31 mouse cellular contexts compared by ENCODE assay signal in the genomic region with DNA sequence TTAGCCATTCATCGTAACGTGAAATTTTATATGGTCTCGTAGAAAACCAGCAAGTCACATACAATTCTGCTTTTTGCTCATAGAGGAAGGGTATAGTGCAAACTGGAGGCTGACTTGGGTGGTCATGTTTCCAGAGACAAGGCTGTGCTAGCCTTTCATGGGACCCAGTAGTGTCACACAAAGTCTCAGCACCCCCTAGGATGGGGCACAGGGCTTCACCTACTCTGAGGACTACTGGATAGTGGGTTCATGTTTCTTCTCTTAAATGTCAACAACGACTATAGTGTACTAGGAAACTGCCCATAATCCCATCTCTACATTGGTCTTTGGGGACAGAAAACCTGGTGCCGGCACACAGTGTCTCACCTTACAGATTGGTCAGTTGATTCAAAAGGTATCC.
"Had no signal": no experiment of that assay in that cellular context is flagged by ENCODE, and none has a peak within 500 bp of the region (broad histone marks: within the 10 kb centered on the region; RNA-seq: fewer than 3 reads in every experiment).

No protein-coding gene starts in this region.

- H3K4me1 ChIP-seq: limb, embryonic 15.5 days; liver, embryonic 12.5 days; liver, embryonic 13.5 days; liver, embryonic 15.5 days; lung, embryonic 15.5 days; megakaryocyte, embryonic 14.5 days; midbrain, embryonic 10.5 days; midbrain, embryonic 15.5 days; neural tube, embryonic 12.5 days had no signal

- H3K9ac ChIP-seq: limb, embryonic 13.5 days; limb, embryonic 15.5 days; liver, embryonic 12.5 days; liver, embryonic 13.5 days; liver, embryonic 14.5 days; liver, embryonic 15.5 days; liver, postnatal 0 days; lung, embryonic 14.5 days; lung, embryonic 15.5 days; midbrain, embryonic 12.5 days; midbrain, embryonic 13.5 days; midbrain, embryonic 15.5 days; neural tube, embryonic 12.5 days had no signal

- H3K9me3 ChIP-seq: limb, embryonic 13.5 days; limb, embryonic 15.5 days; liver, embryonic 12.5 days; liver, embryonic 13.5 days; liver, embryonic 15.5 days; lung, embryonic 15.5 days; midbrain, embryonic 10.5 days; midbrain, embryonic 12.5 days; midbrain, embryonic 13.5 days; midbrain, embryonic 15.5 days; neural tube, embryonic 12.5 days had no signal

- H3K27ac ChIP-seq: left cerebral cortex, adult 2 months; limb, embryonic 13.5 days; limb, embryonic 15.5 days; liver, embryonic 12.5 days; liver, embryonic 13.5 days; liver, embryonic 14.5 days; liver, embryonic 15.5 days; lung, embryonic 15.5 days; macrophage; midbrain, embryonic 10.5 days; midbrain, embryonic 12.5 days; midbrain, embryonic 13.5 days; midbrain, embryonic 15.5 days; neural tube, embryonic 12.5 days had no signal

- ATAC-seq: liver, embryonic 12.5 days; liver, postnatal 0 days; lung, postnatal 0 days; midbrain, embryonic 13.5 days; midbrain, embryonic 15.5 days; midbrain, embryonic 16.5 days had no signal

- H3K36me3 ChIP-seq: limb, embryonic 13.5 days; limb, embryonic 15.5 days; liver, embryonic 12.5 days; liver, embryonic 13.5 days; liver, embryonic 15.5 days; lung, embryonic 15.5 days; midbrain, embryonic 10.5 days; midbrain, embryonic 12.5 days; midbrain, embryonic 13.5 days; midbrain, embryonic 15.5 days; neural tube, embryonic 12.5 days had no signal

- DNase-seq: left cerebral cortex, postnatal 4 days; liver; liver, embryonic 13.5 days; liver, postnatal 0 days; lung, adult 18-20 months; lung, adult 2 months; lung, embryonic 14.5 days; lung, postnatal 10 days; lung, postnatal 14 days; lung, postnatal 36 days; lung, postnatal 4 days; midbrain, embryonic 14.5 days had no signal

- H3K27me3 ChIP-seq: liver, embryonic 12.5 days; liver, embryonic 13.5 days; liver, embryonic 15.5 days; lung, embryonic 15.5 days; megakaryocyte, embryonic 14.5 days; midbrain, embryonic 12.5 days; midbrain, embryonic 13.5 days; midbrain, embryonic 15.5 days had no signal

- H3K4me3 ChIP-seq: left cerebral cortex, adult 2 months; limb, embryonic 13.5 days; limb, embryonic 15.5 days; liver, embryonic 12.5 days; liver, embryonic 13.5 days; liver, embryonic 15.5 days; lung, embryonic 15.5 days; megakaryocyte, embryonic 14.5 days; midbrain, embryonic 10.5 days; midbrain, embryonic 12.5 days; midbrain, embryonic 13.5 days; midbrain, embryonic 15.5 days; myocyte; neural tube, embryonic 12.5 days had no signal

- H3K4me2 ChIP-seq: limb, embryonic 13.5 days; limb, embryonic 15.5 days; liver, embryonic 11.5 days; liver, embryonic 12.5 days; liver, embryonic 13.5 days; liver, embryonic 15.5 days; lung, embryonic 14.5 days; lung, embryonic 15.5 days; midbrain, embryonic 11.5 days; midbrain, embryonic 12.5 days; midbrain, embryonic 13.5 days; midbrain, embryonic 15.5 days; neural tube, embryonic 12.5 days had no signal
